Mouse (Mus musculus) cerebellum, adult 2 months (tissue): ENCODE measurements around the gene Flvcr1.

Source experiments
- CTCF ChIP-seq: fragments of 200-500 bp; IDR thresholded peaks from 2 replicates; pipeline ENCODE4 v1.5.1; 2011; ENCODE audit warnings: low read depth, mild to moderate bottlenecking, control low read depth, low read length, moderate library complexity, borderline replicate concordance; ENCODE audit not compliant: insufficient read depth
- POLR2A ChIP-seq: fragments of 200-500 bp; IDR thresholded peaks from 2 replicates; pipeline ENCODE4 v1.6.1; 2011; ENCODE audit warnings: low read length, control low read depth, borderline replicate concordance; ENCODE audit not compliant: insufficient read depth

DNA sequence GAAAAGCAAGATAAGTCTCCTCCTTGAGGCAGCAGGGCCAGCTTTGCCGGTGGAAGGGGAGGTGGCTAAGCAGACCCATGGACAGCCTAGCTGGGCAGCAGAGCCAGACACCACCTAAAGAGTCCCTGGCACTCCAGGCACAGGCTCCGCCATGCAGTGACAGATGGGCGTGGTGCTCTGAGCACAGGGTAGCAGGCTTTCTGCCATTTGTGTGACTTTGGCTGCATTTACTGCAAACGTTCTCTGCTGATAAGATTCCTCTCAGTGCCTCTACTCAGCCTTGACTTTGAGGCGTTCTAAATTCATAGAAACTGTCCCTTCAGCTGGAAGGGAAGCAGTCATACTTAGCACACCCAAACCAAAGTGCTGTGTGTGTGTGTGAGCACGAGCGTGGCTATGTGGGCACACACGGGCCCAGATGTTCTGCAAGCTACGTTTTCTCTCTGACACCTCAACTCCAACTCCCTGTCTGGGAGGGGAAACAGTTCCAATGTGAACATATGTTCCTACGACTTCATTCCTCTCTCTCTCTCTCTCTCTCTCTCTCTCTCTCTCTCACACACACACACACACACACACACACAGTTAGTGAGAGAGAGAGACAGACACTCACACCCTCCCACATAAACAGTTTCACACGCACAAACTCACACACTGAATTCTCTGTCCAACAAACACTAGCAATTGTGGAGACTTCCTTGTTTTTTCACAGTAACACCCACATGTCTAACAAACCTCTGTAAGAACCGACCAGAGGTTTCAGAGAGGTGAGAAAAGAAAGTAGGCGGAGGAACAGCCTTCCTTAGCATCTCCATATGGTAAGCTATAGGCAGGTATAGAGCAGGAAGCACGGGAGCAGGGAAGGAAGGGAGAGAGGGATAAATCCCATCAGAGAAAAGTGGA lies 54.0 kb downstream of the Flvcr1 start:
- TF ChIP-seq CTCF (no peak), POLR2A (no peak)
